Mouse (Mus musculus): ENCODE results near the gene Prdx1. TPM values are rescaled to one million over a fixed set of nuclear protein-coding genes. Genes with fewer than 3 reads are reported as not detected.

Gene Prdx1
- polyA plus RNA-seq, 1 experiment = 99.5 TPM

DNA sequence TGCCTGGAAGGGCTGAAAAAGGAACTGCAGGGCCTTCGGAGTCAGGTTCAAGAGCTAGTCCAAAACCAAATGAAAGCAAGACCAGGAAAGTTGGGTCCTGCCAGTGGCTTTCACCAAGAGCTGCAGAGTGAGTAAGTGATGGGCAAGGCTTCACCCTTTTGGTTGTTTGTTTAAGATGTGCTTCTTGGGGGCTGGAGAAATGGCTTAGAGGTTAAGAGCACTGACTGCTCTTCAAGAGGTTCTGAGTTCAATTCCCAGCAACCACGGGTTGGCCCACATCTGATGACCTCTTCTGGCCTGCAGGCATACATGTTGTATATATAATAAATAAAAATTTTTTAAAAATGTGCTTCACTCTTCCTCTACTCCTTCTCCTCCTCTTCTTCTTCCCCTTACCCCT is 24.8 kb downstream of the Prdx1 start:
- no peak for DNase-seq
- no peaks in the 10 kb centered on the region for H3K27me3 ChIP-seq (ENCODE audit: control insufficient read depth, insufficient read depth, low read length)
- 94% methylated on average over 2 of the region's 2 CpGs for WGBS
- no peak overlapping the region for H3K27ac ChIP-seq (ENCODE audit: control insufficient read depth, insufficient read depth, low read length)
- no peak overlapping the region for H3K4me3 ChIP-seq (ENCODE audit: control insufficient read depth, insufficient read depth, low read length)
- no peak for TF ChIP-seq CTCF (IDR thresholded peaks at IDR 0.05; ENCODE audit: borderline replicate concordance, control insufficient read depth, extremely low read depth, insufficient read depth, low read length, poor library complexity)
- no peak for TF ChIP-seq POLR2A (IDR thresholded peaks at IDR 0.05; ENCODE audit: control insufficient read depth, extremely low read depth, insufficient read depth, low read length, poor library complexity)
- H3K36me3 ChIP-seq (ENCODE audit: control insufficient read depth, insufficient read depth, low read length) = no peaks in the 10 kb centered on the region
- H3K4me1 ChIP-seq (replicated peaks; ENCODE audit: control insufficient read depth, insufficient read depth, low read length) = 0 out of 2 replicates have a peak, but pooled peaks cover 5% of the 10 kb centered on the region

DNA sequence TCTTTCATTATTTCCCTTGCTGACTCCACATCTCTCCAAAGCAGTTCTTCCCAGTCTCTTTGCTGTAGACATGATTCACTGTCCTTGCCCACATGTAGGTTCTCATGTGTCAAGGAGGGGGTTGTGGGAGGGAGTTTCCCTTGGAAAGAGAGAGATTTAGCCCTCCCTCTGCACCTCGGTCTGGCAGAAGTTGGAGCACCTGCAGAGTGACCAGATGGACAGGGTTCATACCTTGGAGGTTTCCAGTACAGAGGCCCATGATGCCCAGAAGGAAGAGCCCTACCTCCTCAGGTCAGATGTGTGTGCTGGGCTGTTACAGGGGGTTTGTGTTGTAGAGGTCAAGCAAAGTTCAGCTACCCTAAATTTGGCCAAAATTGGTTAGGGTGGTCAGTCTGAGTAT is 27.2 kb downstream of the Prdx1 start:
- 0 out of 2 replicates have a peak, but pooled peaks cover 5% of the 10 kb centered on the region for H3K4me1 ChIP-seq (replicated peaks; ENCODE audit: control insufficient read depth, insufficient read depth, low read length)
- no peaks in the 10 kb centered on the region for H3K36me3 ChIP-seq (ENCODE audit: control insufficient read depth, insufficient read depth, low read length)
- WGBS = 82% methylated on average over 1 of the region's 1 CpGs
- H3K4me3 ChIP-seq (ENCODE audit: control insufficient read depth, insufficient read depth, low read length) = no peak overlapping the region
- TF ChIP-seq CTCF (IDR thresholded peaks at IDR 0.05; ENCODE audit: borderline replicate concordance, control insufficient read depth, extremely low read depth, insufficient read depth, low read length, poor library complexity) (no peak), POLR2A (IDR thresholded peaks at IDR 0.05; ENCODE audit: control insufficient read depth, extremely low read depth, insufficient read depth, low read length, poor library complexity) (no peak)
- H3K27me3 ChIP-seq (ENCODE audit: control insufficient read depth, insufficient read depth, low read length) = no peaks in the 10 kb centered on the region
- H3K27ac ChIP-seq (ENCODE audit: control insufficient read depth, insufficient read depth, low read length) = no peak overlapping the region
- DNase-seq = no peak

DNA sequence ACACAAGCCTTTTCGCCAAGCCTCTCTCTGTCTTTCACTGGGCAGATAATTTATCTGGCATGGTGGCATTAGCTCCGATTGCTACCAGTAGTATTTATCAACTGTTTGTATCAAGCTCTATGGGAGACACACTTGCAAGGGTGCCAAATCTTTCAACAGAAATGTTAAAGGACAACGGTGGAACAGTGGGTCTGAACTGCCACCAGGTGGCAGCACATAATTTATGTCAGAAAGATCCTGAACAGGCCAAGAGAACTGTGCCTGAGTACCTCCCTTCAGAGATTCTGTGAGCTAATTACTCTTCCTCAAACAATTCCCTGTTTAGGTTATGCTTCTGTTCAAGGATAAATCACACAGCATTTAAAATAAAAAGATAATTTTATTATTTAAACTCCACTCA is 34.1 kb downstream of the Prdx1 start:
- H3K27me3 ChIP-seq (ENCODE audit: control insufficient read depth, insufficient read depth, low read length) = no peaks in the 10 kb centered on the region
- 0 out of 2 replicates have a peak, but pooled peaks cover 5% of the 10 kb centered on the region for H3K4me1 ChIP-seq (replicated peaks; ENCODE audit: control insufficient read depth, insufficient read depth, low read length)
- DNase-seq = peak; percentile 68
- H3K27ac ChIP-seq (ENCODE audit: control insufficient read depth, insufficient read depth, low read length) = no peak overlapping the region
- 35% methylated on average over 3 of the region's 3 CpGs for WGBS
- no peaks in the 10 kb centered on the region for H3K36me3 ChIP-seq (ENCODE audit: control insufficient read depth, insufficient read depth, low read length)
- TF ChIP-seq POLR2A (IDR thresholded peaks at IDR 0.05; ENCODE audit: control insufficient read depth, extremely low read depth, insufficient read depth, low read length, poor library complexity) (no peak), CTCF (IDR thresholded peaks at IDR 0.05; ENCODE audit: borderline replicate concordance, control insufficient read depth, extremely low read depth, insufficient read depth, low read length, poor library complexity) (no peak)
- no peak overlapping the region for H3K4me3 ChIP-seq (ENCODE audit: control insufficient read depth, insufficient read depth, low read length)

DNA sequence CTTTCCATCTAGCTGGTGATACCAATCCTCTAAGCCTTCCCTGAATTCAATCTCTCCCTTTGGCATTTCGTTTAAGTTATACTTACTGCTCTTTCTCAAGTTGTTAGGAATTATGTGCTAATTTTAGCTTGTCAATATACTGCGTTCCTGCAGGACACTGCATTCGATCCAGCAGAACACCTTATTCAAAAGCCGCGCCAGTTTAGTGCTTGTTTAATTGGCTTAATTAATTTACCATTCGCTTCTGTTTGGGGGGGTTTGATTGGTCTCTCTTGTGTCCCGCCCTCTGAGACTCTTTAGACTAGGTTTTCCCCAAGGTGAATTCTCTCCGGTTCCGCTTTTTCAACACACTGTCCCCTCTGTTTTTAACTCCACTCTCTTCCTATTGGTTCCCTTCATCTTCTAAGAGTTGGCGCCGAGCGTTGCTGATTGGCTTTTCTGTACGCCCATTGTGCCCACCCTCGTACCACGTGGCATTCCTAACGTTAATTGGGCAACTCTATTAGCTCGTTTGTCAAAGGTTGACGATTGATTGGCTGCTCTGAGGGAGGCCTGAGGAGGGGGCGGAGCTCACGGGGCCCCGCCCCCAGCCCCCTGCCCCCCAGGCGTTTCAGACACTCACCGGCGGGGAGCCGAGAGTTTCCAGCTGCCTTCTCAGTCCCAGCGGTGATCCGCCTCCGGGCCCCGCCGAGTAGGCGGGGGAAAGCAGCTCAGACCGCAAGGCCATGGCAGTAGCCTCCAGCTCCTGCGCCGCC is 35.2 kb downstream of the Prdx1 start, which contains the start of gene Tesk2:
Gene Tesk2, plus strand, starts transcription at position 606 of the 755 bp plus-strand sequence.
- Histone ChIP-seq H3K27me3 (ENCODE audit: control insufficient read depth, insufficient read depth, low read length) (no peaks in the 10 kb centered on the region), H3K4me1 (replicated peaks; ENCODE audit: control insufficient read depth, insufficient read depth, low read length) (0 out of 2 replicates have a peak, but pooled peaks cover 5% of the 10 kb centered on the region), H3K27ac (ENCODE audit: control insufficient read depth, insufficient read depth, low read length) (no peak within 1 kb of the TSS), H3K4me3 (ENCODE audit: control insufficient read depth, insufficient read depth, low read length) (peak within 1 kb of the TSS; percentile 68), H3K36me3 (ENCODE audit: control insufficient read depth, insufficient read depth, low read length) (no peaks in the 10 kb centered on the region)
- whole genome bisulfite sequencing = under 1% methylated on average over 34 of the region's 34 CpGs
- TF ChIP-seq CTCF (IDR thresholded peaks at IDR 0.05; ENCODE audit: borderline replicate concordance, control insufficient read depth, extremely low read depth, insufficient read depth, low read length, poor library complexity) (no peak), POLR2A (IDR thresholded peaks at IDR 0.05; ENCODE audit: control insufficient read depth, extremely low read depth, insufficient read depth, low read length, poor library complexity) (peak; percentile 57; the same call in 1 of the 2 replicates)
- DNase-seq = peak; percentile 88

DNA sequence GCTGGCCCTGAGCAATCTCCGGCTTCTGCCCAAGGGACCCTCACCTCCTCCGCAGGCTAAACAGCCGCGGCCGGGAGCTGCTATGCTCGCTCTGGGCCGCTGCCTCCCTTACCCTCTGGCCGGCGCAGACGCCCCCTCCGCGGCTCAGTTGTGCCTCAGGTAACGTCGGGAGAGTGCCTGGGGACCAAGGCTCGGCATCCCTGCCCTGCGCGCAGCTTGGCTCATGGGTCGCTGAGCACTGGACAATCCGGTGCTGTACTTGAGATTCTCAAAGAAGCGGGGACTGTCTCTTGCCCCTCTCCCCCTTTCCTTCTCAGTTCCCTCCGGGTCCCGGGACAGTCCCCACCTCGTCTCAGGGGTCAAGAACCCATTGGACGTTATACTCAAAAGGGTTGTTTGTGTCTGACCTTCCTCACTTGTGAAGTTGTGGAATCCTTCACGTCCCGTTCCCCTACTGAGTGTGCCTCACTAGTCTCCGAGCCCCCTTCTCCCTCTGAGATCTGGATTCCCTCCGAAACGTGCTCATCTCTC is 35.8 kb downstream of the Prdx1 start:
- H3K27ac ChIP-seq (ENCODE audit: control insufficient read depth, insufficient read depth, low read length) = no peak overlapping the region
- H3K27me3 ChIP-seq (ENCODE audit: control insufficient read depth, insufficient read depth, low read length) = no peaks in the 10 kb centered on the region
- 1% methylated on average over 29 of the region's 29 CpGs for WGBS
- TF ChIP-seq CTCF (IDR thresholded peaks at IDR 0.05; ENCODE audit: borderline replicate concordance, control insufficient read depth, extremely low read depth, insufficient read depth, low read length, poor library complexity) = no peak
- no peak for TF ChIP-seq POLR2A (IDR thresholded peaks at IDR 0.05; ENCODE audit: control insufficient read depth, extremely low read depth, insufficient read depth, low read length, poor library complexity)
- 0 out of 2 replicates have a peak, but pooled peaks cover 5% of the 10 kb centered on the region for H3K4me1 ChIP-seq (replicated peaks; ENCODE audit: control insufficient read depth, insufficient read depth, low read length)
- H3K4me3 ChIP-seq (ENCODE audit: control insufficient read depth, insufficient read depth, low read length) = peak overlapping the region; percentile 68
- no peaks in the 10 kb centered on the region for H3K36me3 ChIP-seq (ENCODE audit: control insufficient read depth, insufficient read depth, low read length)
- no peak for DNase-seq

DNA sequence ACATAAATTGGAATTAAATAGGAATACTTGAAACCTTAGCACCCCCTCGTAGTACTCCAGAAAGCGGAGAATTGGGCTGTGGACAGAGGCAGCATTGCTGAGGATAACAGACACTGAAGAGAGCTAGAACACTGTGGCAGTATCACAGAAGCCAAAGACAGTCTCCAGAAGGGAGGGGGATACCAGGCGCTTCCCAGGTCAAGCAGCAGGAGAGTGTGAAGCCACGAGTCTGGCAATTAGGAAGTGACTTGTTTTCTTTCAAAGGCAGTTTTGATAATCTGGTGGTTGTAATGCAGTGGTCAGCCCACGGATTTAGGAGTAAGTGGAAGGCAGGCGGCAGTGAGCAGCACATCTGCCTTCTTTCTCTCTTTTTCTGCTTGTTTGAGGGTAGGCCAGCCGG is 36.9 kb downstream of the Prdx1 start:
- Histone ChIP-seq H3K4me3 (ENCODE audit: control insufficient read depth, insufficient read depth, low read length) (no peak overlapping the region), H3K27me3 (ENCODE audit: control insufficient read depth, insufficient read depth, low read length) (no peaks in the 10 kb centered on the region), H3K36me3 (ENCODE audit: control insufficient read depth, insufficient read depth, low read length) (no peaks in the 10 kb centered on the region), H3K27ac (ENCODE audit: control insufficient read depth, insufficient read depth, low read length) (no peak overlapping the region), H3K4me1 (replicated peaks; ENCODE audit: control insufficient read depth, insufficient read depth, low read length) (0 out of 2 replicates have a peak, but pooled peaks cover 5% of the 10 kb centered on the region)
- 90% methylated on average over 7 of the region's 7 CpGs for WGBS
- TF ChIP-seq POLR2A (IDR thresholded peaks at IDR 0.05; ENCODE audit: control insufficient read depth, extremely low read depth, insufficient read depth, low read length, poor library complexity) (no peak), CTCF (IDR thresholded peaks at IDR 0.05; ENCODE audit: borderline replicate concordance, control insufficient read depth, extremely low read depth, insufficient read depth, low read length, poor library complexity) (no peak)
- no peak for DNase-seq

All from thymus, adult 2 months (tissue).